Mouse (Mus musculus) small intestine, adult 2 months (tissue): ENCODE data around the gene Pyy. TPM values are rescaled to one million over a fixed set of nuclear protein-coding genes. Genes with fewer than 3 reads are reported as not detected.

ENCODE experiments used
- H3K27ac ChIP-seq: fragments of 200-500 bp; 2 replicates; pipeline ENCODE4 v1.5.1; 2012; ENCODE audit warnings: low read depth, low read length, control low read depth, inconsistent platforms; ENCODE audit not compliant: insufficient read depth
- H3K27me3 ChIP-seq: fragments of 200-500 bp; 2 replicates; pipeline ENCODE4 v1.6.1; 2012; ENCODE audit warnings: mild to moderate bottlenecking, moderate library complexity, low read length, inconsistent platforms; ENCODE audit not compliant: control insufficient read depth, insufficient read depth
- H3K36me3 ChIP-seq: fragments of 200-500 bp; 2 replicates; pipeline ENCODE4 v1.6.1; 2012; ENCODE audit warnings: mild to moderate bottlenecking, low read length, control low read depth, inconsistent platforms; ENCODE audit not compliant: control insufficient read depth, insufficient read depth
- H3K4me1 ChIP-seq: fragments of 200-500 bp; 2 replicates; pipeline ENCODE4 v1.6.1; 2012; ENCODE audit warnings: low read length, inconsistent platforms, mixed read lengths; ENCODE audit not compliant: control insufficient read depth, insufficient read depth, insufficient read length
- H3K4me3 ChIP-seq: fragments of 200-500 bp; 2 replicates; pipeline ENCODE4 v1.5.1; 2012; ENCODE audit warnings: low read depth, mild to moderate bottlenecking, control low read depth, inconsistent platforms, low read length, moderate library complexity
- CTCF ChIP-seq: fragments of 200-500 bp; IDR thresholded peaks from 2 replicates; pipeline ENCODE4 v1.5.1; 2012; ENCODE audit warnings: low read depth, mild to moderate bottlenecking, control low read depth, inconsistent platforms, low read length, moderate library complexity, mixed read lengths; ENCODE audit not compliant: insufficient replicate concordance, insufficient read length; ENCODE audit errors: extremely low read depth
- POLR2A ChIP-seq: fragments of 200-500 bp; IDR thresholded peaks from 2 replicates; pipeline ENCODE4 v1.6.1; 2012; ENCODE audit warnings: low read depth, mild to moderate bottlenecking, control low read depth, inconsistent platforms, low read length, moderate library complexity
- WGBS: fragments of 180-500 bp; shearing (Covaris S2); methylation state at CpG from one replicate; pipeline ENCODE4 v1.1.7; 2018; 5-methylcytosine and 5-hydroxymethylcytosine counted together
- polyA plus RNA-seq: library from polyadenylated mRNA; depleted of rRNA; stranded (reverse); fragments of >200 nt; gene quantifications from 2 replicates; pipeline ENCODE4 v1.2.3, GENCODE M21; 2012

The Pyy gene
- polyA plus RNA-seq, 1 experiment: 596 TPM

- WGBS: 56% methylated on average over 6 of the region's 6 CpGs
- no peaks in the 10 kb centered on the region for H3K27me3 ChIP-seq
- H3K4me3 ChIP-seq: no peak overlapping the region
- no peak for TF ChIP-seq CTCF
- TF ChIP-seq POLR2A: no peak
- no peak overlapping the region for H3K27ac ChIP-seq
- peaks cover 4% of the 10 kb centered on the region; the same call in 1 of the 2 replicates for H3K4me1 ChIP-seq
- H3K36me3 ChIP-seq: no peaks in the 10 kb centered on the region
Observed at GRCm38 (mm10) chr11:102117386-102117785, 9.8 kb upstream of the Pyy start.

GRCm38 (mm10) chr11:102116241-102116640 lies 8.6 kb upstream of the Pyy start:
- Histone ChIP-seq H3K27ac (no peak overlapping the region), H3K4me1 (peaks cover 4% of the 10 kb centered on the region; the same call in 1 of the 2 replicates), H3K4me3 (no peak overlapping the region), H3K36me3 (no peaks in the 10 kb centered on the region), H3K27me3 (no peaks in the 10 kb centered on the region)
- no peak for TF ChIP-seq CTCF
- TF ChIP-seq POLR2A: no peak
- WGBS: 24% methylated on average over 8 of the region's 8 CpGs

- 27% methylated on average over 5 of the region's 5 CpGs for WGBS
- Histone ChIP-seq H3K4me3 (no peak overlapping the region), H3K36me3 (no peaks in the 10 kb centered on the region), H3K27me3 (peaks cover 18% of the 10 kb centered on the region), H3K27ac (no peak overlapping the region), H3K4me1 (peaks cover 6% of the 10 kb centered on the region; the same call in 1 of the 2 replicates)
- TF ChIP-seq POLR2A (no peak), CTCF (no peak)
Observed at GRCm38 (mm10) chr11:102111576-102111975, 3.9 kb upstream of the Pyy start.

- H3K4me3 ChIP-seq: no peak overlapping the region
- no peak overlapping the region for H3K27ac ChIP-seq
- TF ChIP-seq POLR2A (no peak), CTCF (no peak)
- H3K4me1 ChIP-seq: 0 out of 2 replicates have a peak, but pooled peaks cover 2% of the 10 kb centered on the region
- WGBS: 3% methylated on average over 21 of the region's 21 CpGs
- H3K27me3 ChIP-seq: peaks cover 30% of the 10 kb centered on the region
- H3K36me3 ChIP-seq: no peaks in the 10 kb centered on the region
Observed at GRCm38 (mm10) chr11:102106911-102107310, 721 bp downstream of the Pyy start.

- Histone ChIP-seq H3K27ac (no peak overlapping the region), H3K27me3 (peaks cover 23% of the 10 kb centered on the region), H3K36me3 (no peaks in the 10 kb centered on the region), H3K4me1 (0 out of 2 replicates have a peak, but pooled peaks cover 2% of the 10 kb centered on the region), H3K4me3 (no peak overlapping the region)
- TF ChIP-seq CTCF (peak; percentile 95), POLR2A (no peak)
- 13% methylated on average over 17 of the region's 17 CpGs for WGBS
Observed at GRCm38 (mm10) chr11:102102485-102103258, 5.0 kb downstream of the Pyy start.

- no peak for TF ChIP-seq POLR2A
- TF ChIP-seq CTCF: no peak
- no peaks in the 10 kb centered on the region for H3K36me3 ChIP-seq
- peaks cover 8% of the 10 kb centered on the region; the same call in 1 of the 2 replicates for H3K27me3 ChIP-seq
- H3K4me3 ChIP-seq: no peak within 1 kb of the TSS
- WGBS: 82% methylated on average over 4 of the region's 4 CpGs
- peaks cover 9% of the 10 kb centered on the region; the same call in 1 of the 2 replicates for H3K4me1 ChIP-seq
- no peak within 1 kb of the TSS for H3K27ac ChIP-seq
Observed at GRCm38 (mm10) chr11:102101219-102101618, 6.4 kb downstream of the Pyy start, which contains the start of gene Ppy. Gene Ppy (minus strand): TSS chr11:102101319.

GRCm38 (mm10) chr11:102096887-102097391 lies 10.7 kb downstream of the Pyy start:
- WGBS: under 1% methylated on average over 18 of the region's 18 CpGs
- no peak overlapping the region for H3K27ac ChIP-seq
- H3K36me3 ChIP-seq: no peaks in the 10 kb centered on the region
- no peaks in the 10 kb centered on the region for H3K27me3 ChIP-seq
- peak overlapping the region; percentile 32 for H3K4me3 ChIP-seq
- peaks cover 9% of the 10 kb centered on the region; the same call in 1 of the 2 replicates for H3K4me1 ChIP-seq
- TF ChIP-seq CTCF (peak; percentile 50; the same call in 1 of the 2 replicates), POLR2A (no peak)
